Mouse (Mus musculus) adrenal gland, adult 8-10 months (tissue): ENCODE measurements around the gene Mmp21. TPM values are rescaled to one million over a fixed set of nuclear protein-coding genes. Genes with fewer than 3 reads are reported as not detected.
"Not testable (repeated sequence)": the region's sequence is repeated elsewhere in the genome, so short reads cannot be mapped to it uniquely, and the experiment has no call there.

ENCODE experiments used
- DNase-seq: peaks from one replicate; pipeline ENCODE4 v3.0.0; 2022
- total RNA-seq, 4 experiments: library from RNA; stranded (reverse); gene quantifications; 2 replicates each; pipeline ENCODE4 v1.2.4; 2022

Gene Mmp21
- not detected for total RNA-seq

- DNase-seq, result no peak
These were observed at the start of gene Mmp21 for GRCm38 (mm10) chr7:133679961-133680360. TSS of gene Mmp21 (minus strand) at chr7:133680061.

GRCm38 (mm10) chr7:133729351-133729750 lies 49.5 kb upstream of the Mmp21 start:
- DNase-seq, result no peak

- no peak for DNase-seq
These were observed 47.2 kb upstream of the Mmp21 start for GRCm38 (mm10) chr7:133727027-133727426.

- no peak for DNase-seq
These were observed 45.7 kb upstream of the Mmp21 start for GRCm38 (mm10) chr7:133725571-133725970.

- DNase-seq, result no peak
These were observed 45.0 kb upstream of the Mmp21 start for GRCm38 (mm10) chr7:133724844-133725243.

GRCm38 (mm10) chr7:133720616-133721015 lies 40.8 kb upstream of the Mmp21 start:
- DNase-seq, result no peak

- DNase-seq, result no peak
These were observed 38.7 kb upstream of the Mmp21 start for GRCm38 (mm10) chr7:133718580-133718979.

- DNase-seq, result no peak
These were observed 35.5 kb upstream of the Mmp21 start for GRCm38 (mm10) chr7:133715387-133715786.

GRCm38 (mm10) chr7:133707301-133707700 lies 27.4 kb upstream of the Mmp21 start:
- DNase-seq, result no peak

GRCm38 (mm10) chr7:133703906-133704305 lies 24.0 kb upstream of the Mmp21 start:
- no peak for DNase-seq

GRCm38 (mm10) chr7:133702333-133702732 lies 22.5 kb upstream of the Mmp21 start:
- DNase-seq, result no peak

GRCm38 (mm10) chr7:133701366-133701765 lies 21.5 kb upstream of the Mmp21 start:
- no peak for DNase-seq

GRCm38 (mm10) chr7:133699885-133700284 lies 20.0 kb upstream of the Mmp21 start:
- no peak for DNase-seq

GRCm38 (mm10) chr7:133698021-133698709 lies 18.3 kb upstream of the Mmp21 start:
- no peak for DNase-seq

- DNase-seq, result not testable (repeated sequence)
These were observed 5.8 kb upstream of the Mmp21 start for GRCm38 (mm10) chr7:133685644-133686043.

GRCm38 (mm10) chr7:133684701-133685100 lies 4.8 kb upstream of the Mmp21 start:
- DNase-seq, result no peak

- no peak for DNase-seq
These were observed 4.2 kb upstream of the Mmp21 start for GRCm38 (mm10) chr7:133684110-133684509.

- no peak for DNase-seq
These were observed 3.8 kb upstream of the Mmp21 start for GRCm38 (mm10) chr7:133683626-133684025.

GRCm38 (mm10) chr7:133679439-133679838 lies 422 bp downstream of the Mmp21 start:
- DNase-seq, result no peak

GRCm38 (mm10) chr7:133678716-133679115 lies 1.1 kb downstream of the Mmp21 start:
- DNase-seq, result no peak

GRCm38 (mm10) chr7:133676002-133676401 lies 3.9 kb downstream of the Mmp21 start:
- DNase-seq, result no peak

- DNase-seq, result no peak
These were observed 9.0 kb downstream of the Mmp21 start for GRCm38 (mm10) chr7:133670846-133671245.

GRCm38 (mm10) chr7:133669946-133670345 lies 9.9 kb downstream of the Mmp21 start:
- DNase-seq, result no peak

- no peak for DNase-seq
These were observed 10.8 kb downstream of the Mmp21 start for GRCm38 (mm10) chr7:133669071-133669470.

GRCm38 (mm10) chr7:133662467-133662866 lies 17.4 kb downstream of the Mmp21 start:
- DNase-seq, result no peak
